Mouse (Mus musculus) heart, embryonic 13.5 days (tissue): ENCODE data around the gene Ubqln3. TPM values are rescaled to one million over a fixed set of nuclear protein-coding genes. Genes with fewer than 3 reads are reported as not detected.

ENCODE experiments used
- ATAC-seq: fragments of 200-750 bp; cut with Nextera tagmentation; 2 replicates; pipeline ENCODE4 v1.8.0; 2017; ENCODE audit warnings: moderate TSS enrichment; ENCODE audit not compliant: insufficient number of reproducible peaks, low FRiP score, low TSS enrichment; ENCODE audit errors: extremely low read depth
- H3K27ac ChIP-seq: fragments of 300-500 bp; sonication (generic); replicated peaks from 2 replicates; pipeline ENCODE4 v1.5.1; 2015; ENCODE audit warnings: moderate library complexity, mild to moderate bottlenecking, inconsistent platforms
- H3K27me3 ChIP-seq: fragments of 300-500 bp; sonication (generic); replicated peaks from 2 replicates; pipeline ENCODE4 v1.6.1; 2015; ENCODE audit warnings: mild to moderate bottlenecking, inconsistent platforms
- H3K36me3 ChIP-seq: fragments of 300-500 bp; sonication (generic); 2 replicates; pipeline ENCODE4 v1.6.1; 2015; ENCODE audit warnings: mild to moderate bottlenecking, inconsistent platforms
- H3K4me1 ChIP-seq: fragments of 300-500 bp; sonication (generic); 2 replicates; pipeline ENCODE4 v1.6.1; 2015; ENCODE audit warnings: inconsistent platforms
- H3K4me2 ChIP-seq: fragments of 300-500 bp; sonication (generic); 2 replicates; pipeline ENCODE4 v1.6.1; 2015; ENCODE audit warnings: inconsistent platforms, mild to moderate bottlenecking, moderate library complexity
- H3K4me3 ChIP-seq: fragments of 300-500 bp; sonication (generic); 2 replicates; pipeline ENCODE4 v1.5.1; 2015; ENCODE audit warnings: moderate library complexity, mild to moderate bottlenecking, inconsistent platforms
- H3K9ac ChIP-seq: fragments of 300-500 bp; sonication (generic); 2 replicates; pipeline ENCODE4 v1.6.1; 2015; ENCODE audit warnings: inconsistent platforms, mild to moderate bottlenecking, moderate library complexity
- H3K9me3 ChIP-seq: fragments of 300-500 bp; sonication (generic); 2 replicates; pipeline ENCODE4 v1.6.1; 2016; ENCODE audit warnings: inconsistent platforms
- WGBS: fragments of 180-500 bp; shearing (Covaris S2); methylation state at CpG from one replicate; pipeline ENCODE4 v1.1.7; 2015; ENCODE audit warnings: mixed read lengths; 5-methylcytosine and 5-hydroxymethylcytosine counted together
- polyA plus RNA-seq: library from polyadenylated mRNA; unstranded; fragments of >200 nt; fragmentation: Nextera tagmentation; extraction: Ambion mirVana; gene quantifications from 2 replicates; pipeline ENCODE4 v1.2.1, GENCODE M21; 2015

The Ubqln3 gene
- polyA plus RNA-seq, 1 experiment from 2014 or later, result not detected

DNA sequence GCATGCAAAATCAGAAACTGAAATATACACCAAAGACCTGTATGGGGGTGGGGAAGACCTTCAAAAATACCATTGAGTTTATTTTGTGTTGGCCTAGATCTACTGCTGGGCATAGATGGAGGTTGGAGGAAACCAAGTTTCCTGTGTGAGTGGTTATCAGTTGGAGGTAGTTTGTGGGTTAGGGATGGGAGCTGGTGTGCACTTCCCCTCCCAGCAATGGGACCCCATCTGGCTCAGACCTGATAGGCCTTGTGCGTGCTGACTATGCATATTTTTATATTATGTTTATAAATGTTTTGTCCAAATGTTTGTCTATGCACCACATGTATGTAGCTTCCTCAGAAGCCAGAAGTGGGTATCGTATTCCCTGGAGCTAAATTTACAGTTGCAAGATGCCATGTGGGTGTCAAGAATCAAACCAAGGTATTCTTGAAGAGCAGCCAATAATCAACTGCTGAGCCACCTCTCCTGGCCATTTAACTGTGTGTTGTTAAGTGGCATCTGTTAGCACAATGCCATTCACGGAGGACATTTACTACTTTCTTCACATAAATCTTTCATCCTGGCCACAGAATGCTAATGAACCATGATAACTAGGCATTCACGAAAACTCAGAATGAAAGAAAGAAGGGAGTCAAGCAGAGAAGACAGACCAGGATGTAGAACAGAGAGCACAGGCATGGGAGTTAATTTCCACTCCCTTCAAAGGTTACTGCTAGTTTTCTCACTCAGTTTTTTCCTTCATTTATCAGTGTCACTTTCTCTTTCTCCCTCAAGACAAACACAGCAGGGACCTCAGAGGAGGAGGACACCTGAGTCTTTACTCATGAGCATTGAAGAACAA lies 38.9 kb downstream of the Ubqln3 start:
- Histone ChIP-seq H3K27ac (no peak overlapping the region), H3K4me1 (no peaks in the 10 kb centered on the region), H3K4me2 (no peak overlapping the region), H3K27me3 (no peaks in the 10 kb centered on the region), H3K9me3 (no peaks in the 10 kb centered on the region), H3K36me3 (no peaks in the 10 kb centered on the region), H3K4me3 (no peak overlapping the region), H3K9ac (no peak overlapping the region)
- ATAC-seq, result no peak
- 62% methylated on average over 4 of the region's 4 CpGs for WGBS

Other genes starting within 250 kb of the Ubqln3 start
- not detected in 2 replicates for gene Olfr64, start 248.8 kb downstream of the Ubqln3 start, polyA plus RNA-seq
- not detected in 2 replicates for gene Olfr65, start 239.8 kb downstream of the Ubqln3 start, polyA plus RNA-seq
- gene Olfr631, start 214.5 kb downstream of the Ubqln3 start, polyA plus RNA-seq, result not detected in 2 replicates
- gene Olfr632, start 208.9 kb downstream of the Ubqln3 start, polyA plus RNA-seq, result not detected in 2 replicates
- gene Olfr633, start 198.8 kb downstream of the Ubqln3 start, polyA plus RNA-seq, result not detected in 2 replicates
- gene Olfr635, start 172.1 kb downstream of the Ubqln3 start, polyA plus RNA-seq, result not detected in 2 replicates
- not detected in 2 replicates for gene Olfr638, start 144.5 kb downstream of the Ubqln3 start, polyA plus RNA-seq
- gene Olfr639, start 126.0 kb downstream of the Ubqln3 start, polyA plus RNA-seq, result not detected in 2 replicates
- not detected in 2 replicates for gene Olfr640, start 117.7 kb downstream of the Ubqln3 start, polyA plus RNA-seq
- not detected in 2 replicates for gene Olfr641, start 107.8 kb downstream of the Ubqln3 start, polyA plus RNA-seq
- not detected in 2 replicates for gene Olfr642, start 90.6 kb downstream of the Ubqln3 start, polyA plus RNA-seq
- not detected in 2 replicates for gene 4930516K23Rik, start 81.8 kb downstream of the Ubqln3 start, polyA plus RNA-seq
- gene Olfr644, start 71.4 kb downstream of the Ubqln3 start, polyA plus RNA-seq, result not detected in 2 replicates
- gene Olfr645, start 57.8 kb downstream of the Ubqln3 start, polyA plus RNA-seq, result not detected in 2 replicates
- not detected in 2 replicates for gene Olfr646, start 38.4 kb downstream of the Ubqln3 start, polyA plus RNA-seq
- gene Ubqln5, start 13.5 kb downstream of the Ubqln3 start, polyA plus RNA-seq, result not detected in 2 replicates
- gene Olfr643, start 5.9 kb downstream of the Ubqln3 start, polyA plus RNA-seq, result not detected in 2 replicates
- not detected in 2 replicates for gene Ubqlnl, start 7.3 kb upstream of the Ubqln3 start, polyA plus RNA-seq
- gene Olfm5, start 21.6 kb upstream of the Ubqln3 start, polyA plus RNA-seq, result not detected in 2 replicates
- gene Olfr648, start 40.1 kb upstream of the Ubqln3 start, polyA plus RNA-seq, result 0.12 and 0.19 TPM in 2 replicates
- gene Olfr649, start 52.7 kb upstream of the Ubqln3 start, polyA plus RNA-seq, result not detected in 2 replicates
- gene Trim6, start 75.5 kb upstream of the Ubqln3 start, polyA plus RNA-seq, result 2.8 TPM in 2 replicates
- gene Trim34a, start 101.2 kb upstream of the Ubqln3 start, polyA plus RNA-seq, result 2.1 and 2.4 TPM in 2 replicates
- gene Trim5, start 144.8 kb upstream of the Ubqln3 start, polyA plus RNA-seq, result 0.57 TPM in 2 replicates
- 7.6 and 8.8 TPM in 2 replicates for gene Trim12a, start 172.2 kb upstream of the Ubqln3 start, polyA plus RNA-seq
- gene Trim34b, start 186.2 kb upstream of the Ubqln3 start, polyA plus RNA-seq, result 0.13 TPM in 1 of 2 replicates, not detected in the other
- 2.3 and 2.6 TPM in 2 replicates for gene Trim12c, start 210.1 kb upstream of the Ubqln3 start, polyA plus RNA-seq
- 0.20 and 0.22 TPM in 2 replicates for gene Trim30b, start 226.6 kb upstream of the Ubqln3 start, polyA plus RNA-seq